Mouse (Mus musculus): ENCODE data around the gene Tmod2. TPM values are rescaled to one million over a fixed set of nuclear protein-coding genes. Genes with fewer than 3 reads are reported as not detected.

The Tmod2 gene
- total and polyA plus RNA-seq, 3 experiments: not detected

GRCm38 (mm10) chr9:75597036-75597435 lies 14.1 kb downstream of the Tmod2 start:
- DNase-seq (ENCODE audit: low read depth, low spot score): no peak
- TF ChIP-seq TBP (IDR thresholded peaks at IDR 0.05; ENCODE audit: low read depth, low read length) (no peak), NRF1 (IDR thresholded peaks at IDR 0.05; ENCODE audit: insufficient read depth, low read depth, low read length, poor library complexity, severe bottlenecking) (no peak), POLR2A (IDR thresholded peaks at IDR 0.05; ENCODE audit: control insufficient read depth in 1 of 2, insufficient read depth in 1 of 2, low read depth in 1 of 2, low read length in 2 of 2, poor library complexity in 1 of 2) (no peak), CTCF (IDR thresholded peaks at IDR 0.05 in 2 of 3, conservative IDR thresholded peaks at IDR 0.05 in 1 of 3; ENCODE audit: control insufficient read depth in 1 of 3, insufficient read depth in 1 of 3, low read depth in 2 of 3, low read length in 3 of 3, poor library complexity in 1 of 3, severe bottlenecking in 1 of 3) (no peak), MYC (IDR thresholded peaks at IDR 0.05; ENCODE audit: low read depth, low read length) (no peak), ELF1 (IDR thresholded peaks at IDR 0.05; ENCODE audit: low read depth, low read length) (no peak), EP300 (IDR thresholded peaks at IDR 0.05; ENCODE audit: low read depth in 1 of 2, low read length in 2 of 2) (no peak), MAFK (IDR thresholded peaks at IDR 0.05; ENCODE audit: borderline replicate concordance, low read depth, low read length) (no peak), HCFC1 (IDR thresholded peaks at IDR 0.05; ENCODE audit: low read depth, low read length) (no peak), TAL1 (IDR thresholded peaks at IDR 0.05; ENCODE audit: low read length) (no peak), POLR2AphosphoS2 (IDR thresholded peaks at IDR 0.05; ENCODE audit: low read length) (no peak), ETS1 (IDR thresholded peaks at IDR 0.05; ENCODE audit: low read depth, low read length) (no peak), GABPA (IDR thresholded peaks at IDR 0.05; ENCODE audit: low read depth, low read length) (no peak), MAX (IDR thresholded peaks at IDR 0.05; ENCODE audit: low read length) (no peak), ZNF384 (IDR thresholded peaks at IDR 0.05; ENCODE audit: low read depth, low read length) (no peak), UBTF (IDR thresholded peaks at IDR 0.05; ENCODE audit: borderline replicate concordance, insufficient read depth, low read depth, low read length) (no peak)
- no peak overlapping the region for H3K27ac ChIP-seq (ENCODE audit: control insufficient read depth, low read depth, low read length)
- peaks cover 0 to 3% of the 10 kb centered on the region in 2 experiments; a peak in 2 of 4 replicates for H3K27me3 ChIP-seq (ENCODE audit: control insufficient read depth in 1 of 2, insufficient read depth in 2 of 2, low read length in 2 of 2)
- no peak overlapping the region for H3K4me3 ChIP-seq (ENCODE audit: control insufficient read depth in 1 of 2, insufficient read depth in 1 of 2, low read depth in 2 of 2, low read length in 2 of 2)
- H3K9me3 ChIP-seq (replicated peaks; ENCODE audit: insufficient read depth, low read length): no peaks in the 10 kb centered on the region
- no peaks in the 10 kb centered on the region for H3K4me1 ChIP-seq (ENCODE audit: control insufficient read depth in 1 of 2, insufficient read depth in 2 of 2, low read length in 2 of 2)
- H3K36me3 ChIP-seq (ENCODE audit: control insufficient read depth in 1 of 2, insufficient read depth in 2 of 2, low read length in 2 of 2): no peaks in the 10 kb centered on the region
- H3K79me2 ChIP-seq (ENCODE audit: control insufficient read depth, insufficient read depth, low read length, poor library complexity): no peaks in the 10 kb centered on the region
- no peak overlapping the region for H3K9ac ChIP-seq (ENCODE audit: control insufficient read depth, low read depth, low read length, poor library complexity, severe bottlenecking)

- Histone ChIP-seq H3K36me3 (ENCODE audit: control insufficient read depth in 1 of 2, insufficient read depth in 2 of 2, low read length in 2 of 2) (no peaks in the 10 kb centered on the region), H3K9me3 (replicated peaks; ENCODE audit: insufficient read depth, low read length) (no peaks in the 10 kb centered on the region), H3K9ac (ENCODE audit: control insufficient read depth, low read depth, low read length, poor library complexity, severe bottlenecking) (no peak overlapping the region), H3K4me3 (ENCODE audit: control insufficient read depth in 1 of 2, insufficient read depth in 1 of 2, low read depth in 2 of 2, low read length in 2 of 2) (no peak overlapping the region), H3K27me3 (ENCODE audit: control insufficient read depth in 1 of 2, insufficient read depth in 2 of 2, low read length in 2 of 2) (peaks cover 0 to 2% of the 10 kb centered on the region in 2 experiments; a peak in 1 of 4 replicates), H3K79me2 (ENCODE audit: control insufficient read depth, insufficient read depth, low read length, poor library complexity) (no peaks in the 10 kb centered on the region), H3K4me1 (ENCODE audit: control insufficient read depth in 1 of 2, insufficient read depth in 2 of 2, low read length in 2 of 2) (no peaks in the 10 kb centered on the region), H3K27ac (ENCODE audit: control insufficient read depth, low read depth, low read length) (no peak overlapping the region)
- TF ChIP-seq NELFE (IDR thresholded peaks at IDR 0.05; ENCODE audit: low read depth, low read length): no peak
- TF ChIP-seq CHD1 (IDR thresholded peaks at IDR 0.05; ENCODE audit: low read depth, low read length): no peak
- no peak for TF ChIP-seq GATA1 (IDR thresholded peaks at IDR 0.05; ENCODE audit: low read depth, low read length)
- no peak for DNase-seq (ENCODE audit: low read depth, low spot score)
These were observed 17.6 kb downstream of the Tmod2 start for GRCm38 (mm10) chr9:75593481-75593880.

All from MEL (cell line).